Mouse (Mus musculus) adrenal gland, postnatal 36 days (tissue): ENCODE results near the gene Ercc6l2. TPM values are rescaled to one million over a fixed set of nuclear protein-coding genes. Genes with fewer than 3 reads are reported as not detected.
A peak's percentile ranks its signal among the peaks of the same experiment; 100 is the strongest.

Experiments used
- DNase-seq, 2 experiments: peaks; one replicate each; pipeline ENCODE4 v3.0.0; 2021; ENCODE audit warnings: mixed read lengths in 1 of 2
- total RNA-seq, 2 experiments: library from RNA; stranded (reverse); gene quantifications; 2 replicates each; pipeline ENCODE4 v1.2.3; 2021

Gene Ercc6l2
- total RNA-seq, 2 experiments from 2014 or later = 24.1 to 32.1 TPM

DNA sequence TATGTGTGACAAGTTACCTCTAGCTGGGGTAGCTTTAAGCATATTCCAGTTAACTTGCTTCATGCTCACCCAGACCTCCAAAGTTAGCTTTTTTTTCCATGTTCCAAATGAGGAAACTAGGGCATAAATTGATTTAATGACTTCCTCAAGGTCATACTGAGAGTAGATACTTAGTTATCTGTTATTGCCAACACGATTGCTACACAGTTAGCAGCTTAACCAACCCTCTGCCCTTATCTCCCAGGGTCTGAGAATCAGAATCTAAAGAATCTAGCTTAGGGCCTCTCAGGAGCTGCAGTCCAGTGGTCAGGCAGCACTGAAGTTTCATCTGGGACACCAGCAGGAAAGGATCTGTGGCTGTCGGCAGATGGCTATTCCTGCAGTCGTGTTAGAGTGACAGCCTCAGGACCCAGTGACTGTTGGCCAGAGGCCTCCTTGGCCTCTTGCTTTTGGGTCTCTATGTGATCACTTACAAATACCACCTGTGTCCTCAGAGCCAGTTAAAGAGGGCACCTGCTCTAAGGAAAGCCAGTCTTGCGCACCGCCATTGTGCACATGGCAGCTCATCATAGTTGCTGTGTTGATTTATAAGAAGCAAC lies 115.0 kb downstream of the Ercc6l2 start:
- DNase-seq = peak in 1 of 2 experiments; percentile 2

DNA sequence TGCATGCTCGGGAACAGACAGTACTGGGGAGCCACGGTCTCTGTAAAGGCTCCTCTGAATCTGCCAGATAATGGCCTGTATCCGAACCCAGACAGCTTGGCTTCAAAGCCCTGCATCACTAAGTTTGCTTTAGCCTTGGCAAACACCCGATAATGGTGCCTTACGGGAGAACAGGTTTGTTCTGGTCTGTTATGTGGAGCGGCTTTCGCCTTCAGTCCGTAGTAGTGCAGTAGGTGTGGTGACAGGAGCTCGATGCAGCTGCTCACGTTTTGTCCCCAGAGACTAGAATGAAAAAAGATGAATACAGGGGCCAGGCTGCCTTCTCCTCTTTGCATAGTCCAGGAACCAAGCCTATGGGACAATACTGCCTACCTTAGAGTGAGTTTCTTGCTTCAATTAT lies 115.5 kb downstream of the Ercc6l2 start:
- no peak for DNase-seq

DNA sequence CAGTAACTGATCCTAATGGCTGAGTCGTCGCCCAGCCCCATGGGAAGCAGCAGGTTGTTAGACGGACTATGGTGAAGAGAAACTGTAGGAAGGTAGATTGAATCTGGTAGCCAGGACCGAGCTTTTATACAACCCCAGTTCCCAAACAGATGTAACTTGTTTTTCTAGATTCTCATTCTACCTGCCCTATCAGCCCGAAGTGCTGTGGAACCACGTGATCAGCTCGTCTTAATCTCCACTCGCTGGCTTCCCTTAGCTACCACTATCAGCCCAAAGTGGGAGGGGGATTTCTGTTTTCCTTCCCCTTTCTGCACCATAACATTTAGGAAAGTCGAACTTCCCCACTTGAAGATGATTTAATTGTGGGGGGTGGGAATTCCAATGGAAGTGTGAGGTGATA lies 121.3 kb downstream of the Ercc6l2 start:
- no peak for DNase-seq

DNA sequence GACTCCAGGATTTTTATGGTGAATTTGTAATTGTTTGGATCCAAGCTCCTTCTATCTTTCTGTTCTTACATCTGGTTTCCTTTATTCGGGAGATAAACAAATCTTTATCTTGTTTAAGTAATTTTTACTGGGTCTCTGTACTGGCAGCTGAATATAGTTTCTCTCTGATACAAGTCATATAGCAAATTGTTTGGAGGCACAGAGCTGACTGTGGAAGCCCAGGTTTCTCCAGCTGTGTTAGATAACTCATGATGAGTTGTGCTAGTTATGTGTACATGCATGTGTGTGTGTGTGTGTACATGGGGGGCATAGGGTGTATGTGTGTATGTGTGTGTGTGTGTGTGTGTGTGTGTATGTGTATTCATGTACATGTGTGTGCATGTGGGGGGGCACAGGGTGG lies 125.2 kb downstream of the Ercc6l2 start:
- no peak for DNase-seq

DNA sequence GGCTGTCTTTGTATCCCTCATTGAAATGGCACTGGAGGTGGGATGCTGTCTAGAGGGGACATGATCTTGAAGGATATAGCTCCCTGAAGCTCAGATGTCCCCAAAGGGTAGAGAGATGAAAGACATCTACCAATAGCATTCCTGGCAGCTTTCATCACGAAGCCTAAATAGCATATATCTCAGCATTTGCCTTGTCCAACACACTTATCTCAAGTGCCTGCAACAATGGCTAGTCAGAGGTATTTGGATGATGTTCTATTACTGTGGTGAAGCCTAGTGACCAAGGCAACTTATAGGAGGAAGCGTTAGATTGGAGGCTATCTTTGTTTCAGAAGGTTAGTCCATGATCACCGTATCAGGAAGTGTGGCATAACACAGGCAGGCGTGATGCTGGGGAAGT lies 126.1 kb downstream of the Ercc6l2 start:
- no peak for DNase-seq

DNA sequence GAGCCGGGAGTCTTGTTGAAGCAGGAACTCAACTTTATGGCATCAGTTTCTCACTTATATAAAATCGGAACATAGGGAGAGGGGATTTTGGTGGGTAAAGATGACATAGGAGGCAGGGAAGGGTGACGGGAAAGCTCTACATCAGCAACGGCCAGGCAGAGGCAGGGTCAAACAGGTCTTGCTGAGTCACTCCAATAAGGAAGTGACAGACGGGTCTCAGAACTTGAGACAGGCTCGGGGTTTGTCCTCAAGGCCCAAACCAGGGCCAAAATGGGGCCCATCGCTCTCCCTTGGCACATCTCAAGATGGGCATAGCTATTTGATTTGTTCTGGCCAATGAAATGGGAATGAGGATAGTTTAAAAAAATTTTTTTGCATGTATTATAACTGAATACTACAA lies 128.6 kb downstream of the Ercc6l2 start:
- DNase-seq = no peak

DNA sequence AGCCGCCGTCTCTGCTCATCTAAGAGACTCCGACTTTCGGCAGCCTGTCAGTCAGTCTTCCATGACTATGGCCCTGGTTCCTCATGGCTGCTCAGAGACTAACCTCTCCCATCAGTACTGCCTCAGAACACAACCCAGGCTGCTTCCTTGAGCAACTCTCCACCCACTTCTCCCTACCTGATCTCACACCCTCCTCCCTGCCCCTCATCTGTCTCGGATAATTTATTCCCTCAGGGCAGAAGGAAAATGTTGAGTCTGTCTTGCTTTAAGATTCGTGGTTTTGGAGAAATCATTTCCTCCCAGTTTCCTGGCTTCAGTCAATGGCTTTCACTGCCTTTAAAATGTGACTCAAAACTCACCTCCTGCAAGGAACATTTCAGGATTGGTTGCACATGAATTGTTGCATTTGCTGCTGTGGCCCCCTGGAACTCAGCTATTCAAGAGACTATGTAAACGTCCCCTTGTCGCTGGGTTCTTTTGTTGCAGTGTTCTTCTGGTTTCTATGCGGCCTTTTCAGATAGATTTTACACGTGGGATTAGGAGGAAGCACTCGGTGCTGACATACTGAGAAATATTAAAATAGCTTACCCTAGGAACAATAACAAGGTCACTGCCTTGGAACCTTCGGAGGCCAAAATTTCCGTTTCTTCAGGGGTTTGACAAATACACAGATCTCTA lies 129.4 kb downstream of the Ercc6l2 start:
- DNase-seq = no peak

Other genes starting within 250 kb of the Ercc6l2 start
- 10 to 100 TPM; 37.3 to 49.6 TPM for gene Ptch1, start 241.6 kb upstream of the Ercc6l2 start, total RNA-seq